Mouse (Mus musculus): ENCODE results near the gene Hist1h4a. TPM values are rescaled to one million over a fixed set of nuclear protein-coding genes. Genes with fewer than 3 reads are reported as not detected.

Hist1h4a gene
- polyA plus RNA-seq, 1 experiment = 3.5 TPM

- TF ChIP-seq POLR2A (IDR thresholded peaks at IDR 0.05; ENCODE audit: borderline replicate concordance, insufficient read depth, low read length) = no peak
- no peak for TF ChIP-seq CTCF (IDR thresholded peaks at IDR 0.05; ENCODE audit: borderline replicate concordance, insufficient read depth, low read depth, low read length)
- Histone ChIP-seq H3K4me1 (ENCODE audit: control insufficient read depth, insufficient read depth, low read length) (no peaks in the 10 kb centered on the region), H3K27me3 (ENCODE audit: control insufficient read depth, insufficient read depth, low read length) (no peaks in the 10 kb centered on the region), H3K4me3 (replicated peaks; ENCODE audit: insufficient read depth, low read depth, low read length) (no peak overlapping the region), H3K27ac (ENCODE audit: insufficient read depth, low read length) (no peak overlapping the region)
- no peak for DNase-seq
- 32% methylated on average over 4 of the region's 4 CpGs for WGBS
These were observed 17.1 kb downstream of the Hist1h4a start for GRCm38 (mm10) chr13:23743963-23744362.

DNA sequence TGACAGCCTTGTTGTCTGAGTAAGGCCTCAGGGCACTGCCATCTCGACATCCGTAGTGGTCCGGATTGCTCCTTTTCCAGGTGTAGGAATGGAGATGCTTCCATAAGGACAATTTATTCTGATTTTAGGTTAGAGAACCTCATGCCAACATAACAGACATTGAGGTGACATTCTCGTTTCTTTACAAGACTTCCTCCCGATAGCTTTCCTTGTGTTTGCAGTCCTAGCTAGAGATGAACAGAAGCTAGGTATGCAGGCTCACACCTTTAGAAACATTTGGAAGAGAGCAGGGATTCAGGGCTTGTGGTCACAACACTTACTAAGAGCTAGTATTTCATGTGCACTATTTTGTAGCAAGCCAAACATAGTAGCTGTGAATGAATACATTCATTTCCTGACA, 17.8 kb downstream of the Hist1h4a start:
- H3K27me3 ChIP-seq (ENCODE audit: control insufficient read depth, insufficient read depth, low read length) = no peaks in the 10 kb centered on the region
- 83% methylated on average over 5 of the region's 5 CpGs for WGBS
- no peak overlapping the region for H3K4me3 ChIP-seq (replicated peaks; ENCODE audit: insufficient read depth, low read depth, low read length)
- H3K27ac ChIP-seq (ENCODE audit: insufficient read depth, low read length) = no peak overlapping the region
- H3K4me1 ChIP-seq (ENCODE audit: control insufficient read depth, insufficient read depth, low read length) = no peaks in the 10 kb centered on the region
- no peak for TF ChIP-seq POLR2A (IDR thresholded peaks at IDR 0.05; ENCODE audit: borderline replicate concordance, insufficient read depth, low read length)
- no peak for TF ChIP-seq CTCF (IDR thresholded peaks at IDR 0.05; ENCODE audit: borderline replicate concordance, insufficient read depth, low read depth, low read length)
- DNase-seq = no peak

- Histone ChIP-seq H3K4me1 (ENCODE audit: control insufficient read depth, insufficient read depth, low read length) (no peaks in the 10 kb centered on the region), H3K4me3 (replicated peaks; ENCODE audit: insufficient read depth, low read depth, low read length) (no peak overlapping the region), H3K27ac (ENCODE audit: insufficient read depth, low read length) (no peak overlapping the region), H3K27me3 (ENCODE audit: control insufficient read depth, insufficient read depth, low read length) (no peaks in the 10 kb centered on the region)
- no peak for DNase-seq
- TF ChIP-seq CTCF (IDR thresholded peaks at IDR 0.05; ENCODE audit: borderline replicate concordance, insufficient read depth, low read depth, low read length) (no peak), POLR2A (IDR thresholded peaks at IDR 0.05; ENCODE audit: borderline replicate concordance, insufficient read depth, low read length) (no peak)
These were observed 19.0 kb downstream of the Hist1h4a start for GRCm38 (mm10) chr13:23742007-23742406.

GRCm38 (mm10) chr13:23740910-23741309, 20.1 kb downstream of the Hist1h4a start:
- 74% methylated on average over 5 of the region's 5 CpGs for WGBS
- no peak for TF ChIP-seq POLR2A (IDR thresholded peaks at IDR 0.05; ENCODE audit: borderline replicate concordance, insufficient read depth, low read length)
- TF ChIP-seq CTCF (IDR thresholded peaks at IDR 0.05; ENCODE audit: borderline replicate concordance, insufficient read depth, low read depth, low read length) = no peak
- H3K4me3 ChIP-seq (replicated peaks; ENCODE audit: insufficient read depth, low read depth, low read length) = no peak overlapping the region
- H3K27ac ChIP-seq (ENCODE audit: insufficient read depth, low read length) = no peak overlapping the region
- no peaks in the 10 kb centered on the region for H3K27me3 ChIP-seq (ENCODE audit: control insufficient read depth, insufficient read depth, low read length)
- no peaks in the 10 kb centered on the region for H3K4me1 ChIP-seq (ENCODE audit: control insufficient read depth, insufficient read depth, low read length)
- no peak for DNase-seq

DNA sequence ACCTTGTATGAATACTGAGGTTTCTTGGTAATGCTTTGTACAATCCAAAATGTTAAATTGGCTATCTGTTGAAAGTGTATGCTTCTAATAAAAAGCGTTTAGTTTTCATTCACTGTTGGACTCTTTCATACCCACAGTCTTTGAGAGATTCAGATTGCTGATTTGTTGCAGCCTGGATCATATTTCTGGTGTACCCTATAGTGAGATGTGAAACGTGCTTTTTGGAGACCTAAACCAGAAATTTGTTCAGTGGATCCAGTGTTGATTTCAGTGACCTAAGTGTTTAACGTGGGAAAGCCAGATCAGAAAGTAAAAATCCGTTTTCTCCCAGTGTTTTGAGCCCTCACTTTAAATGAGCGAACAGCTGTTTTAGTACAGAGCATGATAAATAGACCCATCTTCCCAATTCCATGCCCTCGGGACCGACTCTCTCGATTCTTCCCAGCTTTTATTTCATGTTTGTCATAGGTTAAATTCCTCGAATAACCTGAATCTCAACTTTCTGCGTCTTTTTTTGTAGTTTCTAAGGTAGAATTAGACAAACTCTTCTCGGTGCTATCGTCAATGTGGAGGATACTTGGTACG, 20.7 kb downstream of the Hist1h4a start:
- TF ChIP-seq CTCF (IDR thresholded peaks at IDR 0.05; ENCODE audit: borderline replicate concordance, insufficient read depth, low read depth, low read length) (no peak), POLR2A (IDR thresholded peaks at IDR 0.05; ENCODE audit: borderline replicate concordance, insufficient read depth, low read length) (no peak)

GRCm38 (mm10) chr13:23739922-23740252, 21.1 kb downstream of the Hist1h4a start:
- WGBS = under 1% methylated on average over 14 of the region's 14 CpGs
- Histone ChIP-seq H3K27ac (ENCODE audit: insufficient read depth, low read length) (peak overlapping the region; percentile 34; the same call in 1 of the 2 replicates), H3K4me3 (replicated peaks; ENCODE audit: insufficient read depth, low read depth, low read length) (peak overlapping the region; percentile 88), H3K27me3 (ENCODE audit: control insufficient read depth, insufficient read depth, low read length) (no peaks in the 10 kb centered on the region), H3K4me1 (ENCODE audit: control insufficient read depth, insufficient read depth, low read length) (no peaks in the 10 kb centered on the region)
- no peak for DNase-seq
- peak; percentile 6; the same call in 1 of the 2 replicates for TF ChIP-seq POLR2A (IDR thresholded peaks at IDR 0.05; ENCODE audit: borderline replicate concordance, insufficient read depth, low read length)
- no peak for TF ChIP-seq CTCF (IDR thresholded peaks at IDR 0.05; ENCODE audit: borderline replicate concordance, insufficient read depth, low read depth, low read length)

More for the DNA sequence above, 20.7 kb downstream of the Hist1h4a start:
- H3K27me3 ChIP-seq (ENCODE audit: control insufficient read depth, insufficient read depth, low read length) = no peaks in the 10 kb centered on the region
- H3K4me1 ChIP-seq (ENCODE audit: control insufficient read depth, insufficient read depth, low read length) = no peaks in the 10 kb centered on the region
- WGBS = 36% methylated on average over 13 of the region's 13 CpGs
- peak overlapping the region; percentile 34; the same call in 1 of the 2 replicates for H3K27ac ChIP-seq (ENCODE audit: insufficient read depth, low read length)
- DNase-seq = no peak
- H3K4me3 ChIP-seq (replicated peaks; ENCODE audit: insufficient read depth, low read depth, low read length) = peak overlapping the region; percentile 88

- peak overlapping the region; percentile 45; the same call in 1 of the 2 replicates for H3K27ac ChIP-seq (ENCODE audit: insufficient read depth, low read length)
- no peaks in the 10 kb centered on the region for H3K27me3 ChIP-seq (ENCODE audit: control insufficient read depth, insufficient read depth, low read length)
- TF ChIP-seq POLR2A (IDR thresholded peaks at IDR 0.05; ENCODE audit: borderline replicate concordance, insufficient read depth, low read length) (peak; percentile 22; the same call in 1 of the 2 replicates), CTCF (IDR thresholded peaks at IDR 0.05; ENCODE audit: borderline replicate concordance, insufficient read depth, low read depth, low read length) (no peak)
- DNase-seq = peak; percentile 87 to 92
- WGBS = under 1% methylated on average over 39 of the region's 39 CpGs
- H3K4me1 ChIP-seq (ENCODE audit: control insufficient read depth, insufficient read depth, low read length) = no peaks in the 10 kb centered on the region
- peak overlapping the region; percentile 88 for H3K4me3 ChIP-seq (replicated peaks; ENCODE audit: insufficient read depth, low read depth, low read length)
These were observed 21.7 kb downstream of the Hist1h4a start for GRCm38 (mm10) chr13:23739069-23739921.
